Mouse (Mus musculus) CH12F3 (cell line): Measurements from ENCODE around the gene Mgat3.

Source experiments
- in situ Hi-C: fragments of 300-500 bp; cut with MboI; formaldehyde crosslinking; loops from 2 replicates; pipeline ENCODE4 v1.14.3; 2020; ENCODE audit warnings: low sequenced_read_pairs

Mgat3 gene

DNA sequence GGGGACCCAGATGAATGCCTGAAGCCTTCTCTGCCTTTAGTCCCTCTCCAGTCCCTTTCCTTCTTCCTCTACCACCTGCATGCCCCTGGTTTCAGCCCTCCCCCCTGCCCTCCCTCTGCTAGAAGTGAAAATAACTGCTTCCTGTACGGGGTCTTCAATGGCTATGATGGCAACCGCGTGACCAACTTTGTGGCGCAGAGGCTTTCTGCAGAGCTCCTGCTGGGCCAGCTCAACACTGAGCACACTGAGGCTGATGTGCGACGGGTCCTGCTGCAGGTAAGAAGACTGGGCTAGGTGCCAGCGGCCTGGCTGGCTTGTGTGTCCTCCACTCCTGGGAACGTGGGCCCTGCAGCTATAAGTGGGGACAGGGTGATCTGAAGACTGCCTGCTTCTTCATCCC, 25.0 kb upstream of the Mgat3 start:
- in situ Hi-C loops = no loop called here

- in situ Hi-C loops = no loop called here
Measured at GRCm38 (mm10) chr15:80149517-80149916, 24.0 kb upstream of the Mgat3 start.

GRCm38 (mm10) chr15:80152663-80153062, 20.9 kb upstream of the Mgat3 start:
- in situ Hi-C loops = no loop called here

GRCm38 (mm10) chr15:80153757-80154156, 19.8 kb upstream of the Mgat3 start:
- in situ Hi-C loops = no loop called here

GRCm38 (mm10) chr15:80155707-80156106, 17.8 kb upstream of the Mgat3 start:
- in situ Hi-C loops = no loop called here

DNA sequence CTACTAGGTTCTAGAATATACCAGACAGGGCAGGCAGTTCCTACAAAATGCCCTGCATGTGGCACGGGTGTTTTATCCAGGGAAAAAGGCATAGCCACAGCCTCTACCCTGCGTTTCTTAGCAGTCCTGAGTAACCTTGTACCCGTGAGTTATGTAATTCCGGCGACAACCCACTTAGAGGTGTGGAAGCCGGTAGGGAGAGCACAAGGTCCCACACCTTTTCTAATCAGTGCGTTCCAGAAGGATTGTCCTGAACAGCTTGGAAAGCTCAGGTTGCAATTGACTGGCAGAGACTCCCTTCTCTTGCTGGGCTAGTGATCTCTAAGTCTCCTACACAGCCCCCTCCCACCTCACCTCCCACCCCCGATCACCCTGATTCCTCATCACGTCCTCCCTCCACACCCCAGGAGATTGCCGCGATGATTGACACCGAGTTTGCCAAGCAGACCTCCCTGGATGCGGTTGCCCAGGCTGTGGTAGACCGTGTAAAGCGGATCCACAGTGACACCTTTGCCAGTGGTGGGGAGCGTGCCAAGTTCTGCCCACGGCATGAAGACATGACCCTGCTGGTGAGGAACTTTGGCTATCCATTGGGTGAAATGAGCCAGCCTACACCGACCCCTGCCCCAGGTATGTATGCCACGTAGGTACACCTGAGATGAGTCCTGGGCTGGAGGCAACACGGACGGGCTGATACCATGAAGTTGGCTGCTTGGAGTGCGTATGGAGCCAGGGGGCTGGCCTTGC, 16.2 kb upstream of the Mgat3 start:
- in situ Hi-C loops = no loop called here

DNA sequence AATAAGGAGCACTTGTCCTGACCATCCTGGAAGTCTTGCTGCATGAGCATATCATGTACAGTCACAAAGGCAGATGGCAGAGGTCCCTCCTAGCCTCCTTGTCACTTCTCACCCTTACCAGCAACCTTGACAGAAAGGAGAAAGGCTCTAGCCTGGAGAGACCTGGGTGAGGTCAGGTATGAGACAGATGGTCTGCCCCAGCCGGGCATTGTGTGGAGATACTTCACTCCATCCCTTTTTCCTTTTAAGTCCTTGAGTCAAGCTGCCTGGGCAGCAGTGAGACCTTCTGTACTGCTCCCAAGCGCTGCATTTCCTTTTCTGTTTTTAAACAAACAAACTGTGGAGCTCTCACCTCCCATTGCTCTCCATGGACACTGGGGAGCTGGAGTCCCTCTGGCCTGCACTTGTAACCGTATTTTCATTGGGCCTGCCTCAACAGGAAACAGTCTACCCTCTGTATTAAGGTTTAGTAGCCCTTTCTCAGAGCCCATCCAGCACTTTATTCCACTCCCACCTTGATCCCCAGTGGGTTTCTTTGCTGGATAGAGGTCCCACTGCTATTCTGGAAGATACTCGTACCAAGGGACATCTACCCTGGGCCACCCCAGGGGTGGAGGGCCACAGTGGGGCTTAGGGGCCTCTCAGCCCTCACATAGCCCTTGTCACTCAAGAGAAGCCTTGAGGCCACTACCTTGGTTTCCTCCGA, 15.4 kb upstream of the Mgat3 start:
- in situ Hi-C loops = no loop called here

DNA sequence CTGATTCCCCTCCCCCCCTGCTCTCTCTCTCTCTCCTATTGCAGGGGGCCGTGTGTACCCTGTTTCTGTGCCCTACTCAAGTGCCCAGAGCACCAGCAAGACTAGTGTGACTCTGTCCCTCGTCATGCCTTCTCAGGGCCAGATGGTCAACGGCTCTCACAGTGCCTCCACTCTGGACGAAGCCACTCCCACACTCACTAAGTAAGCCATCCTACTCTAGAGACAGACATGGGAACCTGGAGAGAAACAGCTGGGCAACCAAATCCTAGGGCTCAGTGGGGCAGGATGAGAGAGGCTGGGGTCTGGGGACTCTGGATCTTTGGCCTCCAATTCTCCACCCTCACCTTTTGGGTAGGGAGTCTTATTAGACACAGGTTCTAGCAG, 14.8 kb upstream of the Mgat3 start:
- in situ Hi-C loops = no loop called here

DNA sequence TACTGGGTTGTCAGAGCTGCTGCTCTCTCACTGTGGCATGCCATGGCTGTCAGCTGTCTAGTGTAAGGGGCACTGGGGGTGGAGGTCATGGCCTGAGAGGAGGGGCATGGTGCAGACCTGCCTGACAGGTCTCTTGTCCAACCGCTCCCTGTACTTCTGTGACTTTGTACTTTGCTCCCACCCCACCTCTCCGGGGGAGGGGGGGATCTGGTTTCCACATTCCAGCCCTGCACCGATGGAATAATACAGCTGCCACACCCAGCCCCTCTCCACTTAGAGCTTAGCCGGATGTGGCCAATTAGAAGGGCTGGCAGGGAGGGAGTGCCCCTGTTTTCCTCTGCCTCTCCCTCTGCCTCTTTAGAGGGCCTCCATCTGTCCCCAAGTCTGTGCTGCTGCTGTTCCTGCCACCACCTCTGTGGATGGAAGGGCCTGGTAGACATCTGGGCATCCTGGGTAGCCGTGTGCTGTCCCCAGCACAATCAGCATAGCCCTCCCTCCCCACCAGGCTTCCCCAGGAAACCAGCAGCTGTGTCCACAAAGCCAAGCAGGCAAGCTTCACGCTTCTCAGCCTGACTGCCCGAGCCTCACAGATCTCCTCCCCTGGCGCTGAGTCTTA, 14.1 kb upstream of the Mgat3 start:
- in situ Hi-C loops = no loop called here

- in situ Hi-C loops = no loop called here
Measured at GRCm38 (mm10) chr15:80160223-80160622, 13.3 kb upstream of the Mgat3 start.

GRCm38 (mm10) chr15:80160726-80161125, 12.8 kb upstream of the Mgat3 start:
- in situ Hi-C loops = no loop called here

DNA sequence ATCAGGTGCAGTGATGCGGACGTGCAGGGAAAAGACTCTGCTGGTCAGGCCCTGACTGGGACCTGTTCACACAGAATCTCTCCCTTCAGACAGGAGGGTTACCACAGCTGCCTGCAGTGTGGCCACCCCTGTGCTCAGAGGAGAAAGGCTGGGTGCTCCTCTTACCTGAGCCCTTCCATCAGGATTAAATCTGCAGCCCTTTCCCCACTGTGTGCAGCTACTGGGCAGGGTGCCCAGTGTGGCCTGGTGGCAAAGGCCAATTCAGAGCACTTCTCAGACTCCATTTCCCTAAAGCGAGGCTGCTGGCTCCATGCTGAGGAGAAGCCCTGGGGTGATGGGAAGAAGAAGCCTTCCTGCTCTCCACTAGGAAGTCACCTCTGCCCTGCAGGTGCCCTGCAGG, 12.3 kb upstream of the Mgat3 start:
- in situ Hi-C loops = no loop called here

GRCm38 (mm10) chr15:80162401-80162964, 11.0 kb upstream of the Mgat3 start:
- in situ Hi-C loops = no loop called here

DNA sequence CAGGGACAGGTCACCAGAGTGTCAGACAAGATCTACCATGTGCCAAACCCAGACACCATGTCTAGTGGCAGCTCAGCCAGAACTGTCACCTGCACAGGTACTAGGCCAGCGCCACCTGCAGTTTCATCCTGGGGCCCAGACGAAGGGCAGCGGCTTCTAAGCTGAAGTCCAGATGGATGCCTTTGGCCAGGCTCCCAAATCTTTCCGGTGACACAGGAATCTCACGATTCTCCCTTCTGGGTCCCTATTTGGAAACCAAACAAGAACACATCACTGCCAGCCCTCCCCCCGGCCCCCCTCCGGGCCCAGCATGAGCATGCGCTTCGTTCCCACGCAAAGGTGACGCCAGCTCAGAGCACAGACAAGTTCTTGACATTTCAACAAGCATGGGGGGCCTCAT, 10.2 kb upstream of the Mgat3 start:
- in situ Hi-C loops = no loop called here

- in situ Hi-C loops = no loop called here
Measured at GRCm38 (mm10) chr15:80163716-80164115, 9.8 kb upstream of the Mgat3 start.

- in situ Hi-C loops = no loop called here
Measured at GRCm38 (mm10) chr15:80165396-80165795, 8.1 kb upstream of the Mgat3 start.

GRCm38 (mm10) chr15:80169484-80169883, 4.0 kb upstream of the Mgat3 start:
- in situ Hi-C loops = no loop called here

DNA sequence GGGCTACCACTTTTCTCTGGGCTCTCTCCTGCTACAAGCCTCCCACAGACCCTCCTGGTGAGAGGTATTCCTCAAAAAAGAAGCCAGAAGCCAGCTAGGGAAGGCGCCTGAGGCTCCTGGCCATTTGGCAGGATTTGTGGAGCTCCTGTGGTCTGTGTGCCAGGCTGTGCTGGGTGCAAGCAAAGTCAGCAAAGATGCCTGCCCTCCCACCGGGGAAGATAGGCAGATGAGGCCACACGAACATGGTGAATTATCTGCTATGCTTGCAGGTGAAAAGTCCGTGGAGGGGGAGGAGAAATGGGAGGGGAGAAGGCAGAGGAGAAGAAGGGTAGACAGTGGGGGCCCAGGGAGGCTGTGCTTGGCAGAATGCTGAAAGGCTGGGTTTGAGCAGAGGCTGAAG, 3.2 kb upstream of the Mgat3 start:
- in situ Hi-C loops = no loop called here

- in situ Hi-C loops = no loop called here
Measured at GRCm38 (mm10) chr15:80171286-80171685, 2.2 kb upstream of the Mgat3 start.

DNA sequence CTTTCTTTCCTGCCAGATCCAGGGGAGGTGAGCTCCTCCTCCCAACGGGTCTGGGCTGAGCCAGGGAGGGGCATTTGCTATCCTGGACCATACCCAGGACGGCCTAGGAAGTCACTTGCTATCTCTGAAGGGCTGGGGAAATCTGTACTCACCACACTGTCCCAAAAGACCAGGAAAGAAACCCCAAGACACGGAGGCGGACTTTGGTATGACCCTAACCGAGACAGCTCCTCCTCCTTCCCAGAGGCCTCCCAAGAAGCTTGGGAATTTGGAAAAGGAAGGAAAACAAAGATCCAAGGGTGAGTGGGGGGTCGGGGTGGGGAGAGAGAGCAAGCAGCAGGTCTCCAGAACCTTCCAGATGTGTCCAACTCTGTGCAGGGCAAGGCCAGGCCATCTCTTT, 1.7 kb upstream of the Mgat3 start:
- in situ Hi-C loops = no loop called here

- in situ Hi-C loops = no loop called here
Measured at GRCm38 (mm10) chr15:80173781-80174597, 468 bp downstream of the Mgat3 start.
